Comparison of ENCODE assay signal across 7 mouse cellular contexts in the genomic region with DNA sequence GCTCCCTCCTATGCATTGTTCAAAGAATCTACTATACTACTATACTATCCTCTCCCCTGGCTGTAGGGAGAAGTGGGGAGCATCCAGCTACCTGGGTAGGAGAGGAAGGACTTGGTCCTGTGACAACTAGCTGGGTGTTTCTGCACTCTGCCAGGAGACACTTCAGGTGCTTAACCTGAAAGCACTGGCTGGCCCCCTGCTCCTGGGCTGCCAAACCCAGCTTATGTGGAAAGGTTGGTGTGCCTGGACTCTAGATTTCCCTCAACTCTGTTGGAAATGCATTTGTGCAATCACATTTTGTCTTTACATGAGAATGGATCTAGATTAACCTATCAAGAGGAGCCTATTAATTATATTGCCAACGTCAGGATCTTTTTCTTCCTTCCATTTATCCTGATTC. TPM values are rescaled to one million over a fixed set of nuclear protein-coding genes. Genes with fewer than 3 reads are reported as not detected.
A peak's percentile ranks its signal among the peaks of the same experiment; 100 is the strongest.
DNase-seq lines count a peak whose midpoint lies in the region; ATAC-seq and TF ChIP-seq lines count a peak whose summit lies in the region.

No protein-coding gene starts in this region.

- peak overlapping the region; percentile 72; the same call in 1 of the 2 replicates for H3K4me3 ChIP-seq in lung, embryonic 14.5 days (ENCODE audit: low read depth, low read length)
- 0 out of 2 replicates have a peak overlapping the region, but pooled peaks have one; percentile 59 for H3K4me3 ChIP-seq in forebrain, embryonic 15.5 days
- H3K4me3 ChIP-seq in limb, embryonic 12.5 days (replicated peaks), result peak overlapping the region; percentile 75
- H3K4me3 ChIP-seq in neural tube, embryonic 15.5 days (replicated peaks), result peak overlapping the region; percentile 65; the same call in 1 of the 2 replicates

- peak overlapping the region; percentile 94; the same call in 1 of the 2 replicates for H3K27ac ChIP-seq in lung, embryonic 14.5 days (ENCODE audit: low read depth)
- peak overlapping the region; percentile 69 for H3K27ac ChIP-seq in forebrain, embryonic 15.5 days (replicated peaks)
- H3K27ac ChIP-seq in limb, embryonic 12.5 days, result peak overlapping the region; percentile 91
- H3K27ac ChIP-seq in neural tube, embryonic 15.5 days (replicated peaks), result peak overlapping the region; percentile 82

- TF ChIP-seq CTCF in lung, embryonic 14.5 days (IDR thresholded peaks at IDR 0.05; ENCODE audit: low read depth), result no peak

- H3K36me3 ChIP-seq in lung, embryonic 14.5 days (ENCODE audit: insufficient read depth), result no peaks in the 10 kb centered on the region
- H3K36me3 ChIP-seq in forebrain, embryonic 15.5 days, result no peaks in the 10 kb centered on the region
- 0 out of 2 replicates have a peak, but pooled peaks cover 3% of the 10 kb centered on the region for H3K36me3 ChIP-seq in limb, embryonic 12.5 days
- H3K36me3 ChIP-seq in neural tube, embryonic 15.5 days, result no peaks in the 10 kb centered on the region

- no peak for DNase-seq in lung, embryonic 14.5 days
- DNase-seq in lung, postnatal 10 days, result no peak
- no peak for DNase-seq in ovary, adult 18-20 months (ENCODE audit: low spot score)
- DNase-seq in embryo, embryonic 10 days (ENCODE audit: low spot score), result no peak

- H3K4me2 ChIP-seq in lung, embryonic 14.5 days, result peak overlapping the region; percentile 68
- H3K4me2 ChIP-seq in forebrain, embryonic 15.5 days (replicated peaks), result peak overlapping the region; percentile 84
- H3K4me2 ChIP-seq in limb, embryonic 12.5 days, result peak overlapping the region; percentile 87
- H3K4me2 ChIP-seq in neural tube, embryonic 15.5 days, result peak overlapping the region; percentile 97

- H3K9me3 ChIP-seq in lung, embryonic 14.5 days (ENCODE audit: low read depth, low read length), result no peaks in the 10 kb centered on the region
- no peaks in the 10 kb centered on the region for H3K9me3 ChIP-seq in forebrain, embryonic 15.5 days
- H3K9me3 ChIP-seq in limb, embryonic 12.5 days, result no peaks in the 10 kb centered on the region
- no peaks in the 10 kb centered on the region for H3K9me3 ChIP-seq in neural tube, embryonic 15.5 days (replicated peaks)

- 58% methylated on average over 1 of the region's 1 CpGs for WGBS in lung, embryonic 14.5 days
- 51% methylated on average over 1 of the region's 1 CpGs for WGBS in forebrain, embryonic 15.5 days
- WGBS in limb, embryonic 12.5 days, result 67% methylated on average over 1 of the region's 1 CpGs
- 22% methylated on average over 1 of the region's 1 CpGs for WGBS in neural tube, embryonic 15.5 days

- H3K4me1 ChIP-seq in lung, embryonic 14.5 days (ENCODE audit: insufficient read depth), result peaks cover 22% of the 10 kb centered on the region
- peaks cover 38% of the 10 kb centered on the region for H3K4me1 ChIP-seq in forebrain, embryonic 15.5 days
- peaks cover 27% of the 10 kb centered on the region for H3K4me1 ChIP-seq in limb, embryonic 12.5 days (replicated peaks)
- peaks cover 44% of the 10 kb centered on the region for H3K4me1 ChIP-seq in neural tube, embryonic 15.5 days

- ATAC-seq in lung, embryonic 14.5 days (ENCODE audit: insufficient read depth), result no peak
- ATAC-seq in forebrain, embryonic 15.5 days (replicated peaks), result no peak
- ATAC-seq in limb, embryonic 12.5 days (ENCODE audit: insufficient number of reproducible peaks, insufficient read depth, low FRiP score, low TSS enrichment, low read depth), result 0 out of 2 replicates have a peak, but pooled peaks have one; percentile 15
- no peak for ATAC-seq in neural tube, embryonic 15.5 days (ENCODE audit: low FRiP score)

- H3K27me3 ChIP-seq in lung, embryonic 14.5 days (ENCODE audit: insufficient read depth, low read length), result no peaks in the 10 kb centered on the region
- no peaks in the 10 kb centered on the region for H3K27me3 ChIP-seq in forebrain, embryonic 15.5 days
- H3K27me3 ChIP-seq in limb, embryonic 12.5 days, result 0 out of 2 replicates have a peak, but pooled peaks cover 3% of the 10 kb centered on the region
- no peaks in the 10 kb centered on the region for H3K27me3 ChIP-seq in neural tube, embryonic 15.5 days (replicated peaks)

- H3K9ac ChIP-seq in lung, embryonic 14.5 days, result peak overlapping the region; percentile 84; the same call in 1 of the 2 replicates
- H3K9ac ChIP-seq in forebrain, embryonic 15.5 days (replicated peaks), result peak overlapping the region; percentile 86; the same call in 1 of the 2 replicates
- H3K9ac ChIP-seq in limb, embryonic 12.5 days (replicated peaks), result peak overlapping the region; percentile 93; the same call in 1 of the 2 replicates
- peak overlapping the region; percentile 76; the same call in 1 of the 2 replicates for H3K9ac ChIP-seq in neural tube, embryonic 15.5 days (replicated peaks)

RNA-seq across cellular contexts. Expression of gene Csf1, which starts 0.5 kb away (rescaled TPM):
- polyA plus RNA-seq in lung, embryonic 14.5 days (2014; fragmentation: Nextera tagmentation; extraction: Ambion mirVana), result 9.3 and 12.9 TPM in 2 replicates
- polyA plus RNA-seq in forebrain, embryonic 15.5 days (2015; fragmentation: Nextera tagmentation; extraction: Ambion mirVana), result 6.5 and 7.9 TPM in 2 replicates
- 6.1 and 7.4 TPM in 2 replicates for polyA plus RNA-seq in limb, embryonic 12.5 days (2016; fragmentation: Nextera tagmentation; extraction: Ambion mirVana)
- 7.8 and 8.4 TPM in 2 replicates for polyA plus RNA-seq in neural tube, embryonic 15.5 days (2015; fragmentation: Nextera tagmentation; extraction: Ambion mirVana)
